Mouse (Mus musculus) neural tube, embryonic 15.5 days (tissue): ENCODE results near the gene Thada. TPM values are rescaled to one million over a fixed set of nuclear protein-coding genes. Genes with fewer than 3 reads are reported as not detected.

Source experiments
- ATAC-seq: fragments of 200-750 bp; cut with Nextera tagmentation; 2 replicates; pipeline ENCODE4 v1.8.0; 2017; ENCODE audit warnings: mild to moderate bottlenecking, moderate TSS enrichment, moderate library complexity; ENCODE audit not compliant: low FRiP score
- H3K27ac ChIP-seq: fragments of 300-500 bp; sonication (generic); replicated peaks from 2 replicates; pipeline ENCODE4 v1.5.1; 2015; ENCODE audit warnings: mild to moderate bottlenecking, inconsistent platforms
- H3K27me3 ChIP-seq: fragments of 300-500 bp; sonication (generic); replicated peaks from 2 replicates; pipeline ENCODE4 v1.6.1; 2015; ENCODE audit warnings: inconsistent platforms
- H3K36me3 ChIP-seq: fragments of 300-500 bp; sonication (generic); 2 replicates; pipeline ENCODE4 v1.6.1; 2015; ENCODE audit warnings: inconsistent platforms
- H3K4me1 ChIP-seq: fragments of 300-500 bp; sonication (generic); 2 replicates; pipeline ENCODE4 v1.6.1; 2015; ENCODE audit warnings: inconsistent platforms
- H3K4me2 ChIP-seq: fragments of 300-500 bp; sonication (generic); 2 replicates; pipeline ENCODE4 v1.6.1; 2015; ENCODE audit warnings: inconsistent platforms, mild to moderate bottlenecking, moderate library complexity
- H3K4me3 ChIP-seq: fragments of 300-500 bp; sonication (generic); replicated peaks from 2 replicates; pipeline ENCODE4 v1.5.1; 2015; ENCODE audit warnings: mild to moderate bottlenecking, inconsistent platforms
- H3K9ac ChIP-seq: fragments of 300-500 bp; sonication (generic); replicated peaks from 2 replicates; pipeline ENCODE4 v1.6.1; 2015; ENCODE audit warnings: mild to moderate bottlenecking, inconsistent platforms
- H3K9me3 ChIP-seq: fragments of 300-500 bp; sonication (generic); replicated peaks from 2 replicates; pipeline ENCODE4 v1.6.1; 2016; ENCODE audit warnings: inconsistent platforms
- WGBS: fragments of 180-500 bp; shearing (Covaris S2); methylation state at CpG from one replicate; pipeline ENCODE4 v1.1.7; 2015; ENCODE audit warnings: mixed read lengths; 5-methylcytosine and 5-hydroxymethylcytosine counted together
- polyA plus RNA-seq: library from polyadenylated mRNA; unstranded; fragments of >200 nt; fragmentation: Nextera tagmentation; extraction: Ambion mirVana; gene quantifications from 2 replicates; pipeline ENCODE4 v1.2.1, GENCODE M21; 2015

The Thada gene
- polyA plus RNA-seq, 1 experiment from 2014 or later: 7.0 TPM

- Histone ChIP-seq H3K36me3 (peaks cover 22% of the 10 kb centered on the region; the same call in 1 of the 2 replicates), H3K4me3 (no peak overlapping the region), H3K9ac (no peak overlapping the region), H3K27me3 (no peaks in the 10 kb centered on the region), H3K4me1 (no peaks in the 10 kb centered on the region), H3K9me3 (no peaks in the 10 kb centered on the region), H3K4me2 (no peak overlapping the region), H3K27ac (no peak overlapping the region)
- 80% methylated on average over 5 of the region's 5 CpGs for WGBS
- no peak for ATAC-seq
Measured at GRCm38 (mm10) chr17:84334241-84335014, 131.6 kb downstream of the Thada start.

GRCm38 (mm10) chr17:84332940-84333339, 133.1 kb downstream of the Thada start:
- Histone ChIP-seq H3K9me3 (no peaks in the 10 kb centered on the region), H3K4me3 (no peak overlapping the region), H3K4me2 (no peak overlapping the region), H3K4me1 (no peaks in the 10 kb centered on the region), H3K36me3 (peaks cover 22% of the 10 kb centered on the region; the same call in 1 of the 2 replicates), H3K27ac (no peak overlapping the region), H3K9ac (no peak overlapping the region), H3K27me3 (no peaks in the 10 kb centered on the region)
- ATAC-seq: no peak
- 95% methylated on average over 5 of the region's 5 CpGs for WGBS

GRCm38 (mm10) chr17:84330986-84331385, 135.0 kb downstream of the Thada start:
- H3K9me3 ChIP-seq: no peaks in the 10 kb centered on the region
- no peaks in the 10 kb centered on the region for H3K4me1 ChIP-seq
- no peak overlapping the region for H3K27ac ChIP-seq
- peaks cover 15% of the 10 kb centered on the region; the same call in 1 of the 2 replicates for H3K36me3 ChIP-seq
- no peaks in the 10 kb centered on the region for H3K27me3 ChIP-seq
- ATAC-seq: no peak
- no peak overlapping the region for H3K4me2 ChIP-seq
- H3K4me3 ChIP-seq: no peak overlapping the region
- 72% methylated on average over 8 of the region's 8 CpGs for whole genome bisulfite sequencing
- no peak overlapping the region for H3K9ac ChIP-seq

- Histone ChIP-seq H3K9ac (no peak overlapping the region), H3K4me1 (no peaks in the 10 kb centered on the region), H3K4me2 (no peak overlapping the region), H3K27ac (no peak overlapping the region), H3K4me3 (no peak overlapping the region), H3K27me3 (no peaks in the 10 kb centered on the region), H3K36me3 (0 out of 2 replicates have a peak, but pooled peaks cover 13% of the 10 kb centered on the region), H3K9me3 (no peaks in the 10 kb centered on the region)
- no peak for ATAC-seq
- WGBS: 91% methylated on average over 6 of the region's 6 CpGs
Measured at GRCm38 (mm10) chr17:84330506-84330905, 135.5 kb downstream of the Thada start.

- ATAC-seq: no peak
- H3K27ac ChIP-seq: no peak overlapping the region
- H3K4me3 ChIP-seq: no peak overlapping the region
- 0 out of 2 replicates have a peak, but pooled peaks cover 8% of the 10 kb centered on the region for H3K36me3 ChIP-seq
- H3K9me3 ChIP-seq: no peaks in the 10 kb centered on the region
- H3K4me1 ChIP-seq: no peaks in the 10 kb centered on the region
- no peak overlapping the region for H3K4me2 ChIP-seq
- WGBS: 86% methylated on average over 4 of the region's 4 CpGs
- H3K9ac ChIP-seq: no peak overlapping the region
- no peaks in the 10 kb centered on the region for H3K27me3 ChIP-seq
Measured at GRCm38 (mm10) chr17:84329906-84330470, 136.0 kb downstream of the Thada start.

- H3K27ac ChIP-seq: no peak overlapping the region
- H3K9ac ChIP-seq: no peak overlapping the region
- no peaks in the 10 kb centered on the region for H3K9me3 ChIP-seq
- no peak overlapping the region for H3K4me3 ChIP-seq
- H3K36me3 ChIP-seq: 0 out of 2 replicates have a peak, but pooled peaks cover 7% of the 10 kb centered on the region
- WGBS: 78% methylated on average over 2 of the region's 2 CpGs
- no peaks in the 10 kb centered on the region for H3K27me3 ChIP-seq
- ATAC-seq: no peak
- H3K4me2 ChIP-seq: no peak overlapping the region
- H3K4me1 ChIP-seq: no peaks in the 10 kb centered on the region
Measured at GRCm38 (mm10) chr17:84328526-84328925, 137.5 kb downstream of the Thada start.

- no peak overlapping the region for H3K27ac ChIP-seq
- no peaks in the 10 kb centered on the region for H3K4me1 ChIP-seq
- H3K4me3 ChIP-seq: no peak overlapping the region
- no peak for ATAC-seq
- H3K9me3 ChIP-seq: no peaks in the 10 kb centered on the region
- no peak overlapping the region for H3K4me2 ChIP-seq
- no peaks in the 10 kb centered on the region for H3K27me3 ChIP-seq
- no peaks in the 10 kb centered on the region for H3K36me3 ChIP-seq
- 70% methylated on average over 11 of the region's 12 CpGs for WGBS
- no peak overlapping the region for H3K9ac ChIP-seq
Measured at GRCm38 (mm10) chr17:84327051-84327925, 138.7 kb downstream of the Thada start.

- Histone ChIP-seq H3K36me3 (no peaks in the 10 kb centered on the region), H3K9ac (no peak overlapping the region), H3K4me1 (0 out of 2 replicates have a peak, but pooled peaks cover 7% of the 10 kb centered on the region), H3K27ac (no peak overlapping the region), H3K4me3 (no peak overlapping the region), H3K9me3 (no peaks in the 10 kb centered on the region), H3K4me2 (no peak overlapping the region), H3K27me3 (no peaks in the 10 kb centered on the region)
- no peak for ATAC-seq
- 88% methylated on average over 4 of the region's 4 CpGs for WGBS
Measured at GRCm38 (mm10) chr17:84322176-84322575, 143.8 kb downstream of the Thada start.

GRCm38 (mm10) chr17:84321351-84321750, 144.7 kb downstream of the Thada start:
- H3K27me3 ChIP-seq: no peaks in the 10 kb centered on the region
- no peak overlapping the region for H3K27ac ChIP-seq
- no peak overlapping the region for H3K9ac ChIP-seq
- ATAC-seq: no peak
- no peaks in the 10 kb centered on the region for H3K9me3 ChIP-seq
- 94% methylated on average over 5 of the region's 5 CpGs for WGBS
- no peak overlapping the region for H3K4me3 ChIP-seq
- H3K36me3 ChIP-seq: no peaks in the 10 kb centered on the region
- H3K4me2 ChIP-seq: no peak overlapping the region
- 0 out of 2 replicates have a peak, but pooled peaks cover 7% of the 10 kb centered on the region for H3K4me1 ChIP-seq

- ATAC-seq: no peak
- H3K4me3 ChIP-seq: no peak overlapping the region
- H3K4me1 ChIP-seq: 0 out of 2 replicates have a peak, but pooled peaks cover 7% of the 10 kb centered on the region
- H3K27ac ChIP-seq: no peak overlapping the region
- no peak overlapping the region for H3K4me2 ChIP-seq
- no peaks in the 10 kb centered on the region for H3K27me3 ChIP-seq
- no peaks in the 10 kb centered on the region for H3K36me3 ChIP-seq
- no peak overlapping the region for H3K9ac ChIP-seq
- WGBS: 100% methylated on average over 1 of the region's 1 CpGs
- H3K9me3 ChIP-seq: no peaks in the 10 kb centered on the region
Measured at GRCm38 (mm10) chr17:84320576-84320975, 145.4 kb downstream of the Thada start.

GRCm38 (mm10) chr17:84314341-84314740, 151.7 kb downstream of the Thada start:
- H3K36me3 ChIP-seq: peaks cover 5% of the 10 kb centered on the region
- no peaks in the 10 kb centered on the region for H3K9me3 ChIP-seq
- no peak overlapping the region for H3K4me3 ChIP-seq
- no peak for ATAC-seq
- H3K4me2 ChIP-seq: no peak overlapping the region
- no peak overlapping the region for H3K27ac ChIP-seq
- no peak overlapping the region for H3K9ac ChIP-seq
- 0 out of 2 replicates have a peak, but pooled peaks cover 7% of the 10 kb centered on the region for H3K4me1 ChIP-seq
- no peaks in the 10 kb centered on the region for H3K27me3 ChIP-seq
- WGBS: 90% methylated on average over 7 of the region's 7 CpGs
